1 mouse cellular context compared by ENCODE assay signal in the genomic region with DNA sequence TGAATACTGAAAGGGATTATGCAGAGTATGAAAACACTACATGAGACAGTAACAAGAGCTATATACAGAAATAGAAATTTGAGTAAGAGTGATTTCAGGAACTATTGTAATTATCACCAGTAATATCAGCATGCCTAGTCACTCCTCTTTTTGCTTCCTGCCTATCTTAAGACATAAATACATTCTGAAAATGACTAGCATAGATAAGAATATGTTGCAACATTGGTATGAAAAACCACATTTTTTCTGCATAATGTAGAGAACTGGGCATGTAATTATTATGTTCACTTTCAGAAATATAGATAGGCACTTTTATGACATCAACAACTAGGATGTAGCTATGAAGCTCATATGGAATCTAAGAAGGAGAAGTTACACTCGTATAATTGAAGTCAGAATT.
TF ChIP-seq lines count a peak whose summit lies in the region.

No protein-coding gene starts in this region.

TF ChIP-seq in MEL, 35 proteins besides CTCF, POLR2A, EP300 and RAD21 (continued from another document):
- peak; percentile 49; the same call in 1 of the 2 replicates for TF ChIP-seq ZNF384 (IDR thresholded peaks at IDR 0.05; ENCODE audit: low read depth, low read length)
- TF ChIP-seq MXI1 (IDR thresholded peaks at IDR 0.05; ENCODE audit: low read depth, low read length): peak; percentile 35; the same call in 1 of the 2 replicates
- TF ChIP-seq MAFK (IDR thresholded peaks at IDR 0.05; ENCODE audit: borderline replicate concordance, low read depth, low read length): no peak; the same call in 1 of the 2 replicates
